Comparison of ENCODE assay signal across 10 mouse cellular contexts in genomic region chr14:24206314-24206713, GRCm38 (mm10). TPM values are rescaled to one million over a fixed set of nuclear protein-coding genes. Genes with fewer than 3 reads are reported as not detected.
A peak's percentile ranks its signal among the peaks of the same experiment; 100 is the strongest.
DNase-seq lines count a peak whose midpoint lies in the region; ATAC-seq and TF ChIP-seq lines count a peak whose summit lies in the region.
"Had no signal": no experiment of that assay in that cellular context is flagged by ENCODE, and none has a peak within 500 bp of the region (broad histone marks: within the 10 kb centered on the region; RNA-seq: fewer than 3 reads in every experiment).

No protein-coding gene starts in this region.

- H3K4me1 ChIP-seq in lung, embryonic 14.5 days (ENCODE audit: insufficient read depth): peaks cover 6% of the 10 kb centered on the region; the same call in 1 of the 2 replicates
- peaks cover 34% of the 10 kb centered on the region for H3K4me1 ChIP-seq in hindbrain, embryonic 14.5 days (replicated peaks; ENCODE audit: control insufficient read depth, insufficient read depth, low read length)
- peaks cover 37% of the 10 kb centered on the region for H3K4me1 ChIP-seq in stomach, embryonic 14.5 days (ENCODE audit: control insufficient read depth, insufficient read depth, low read length)

- H3K27ac ChIP-seq in lung, embryonic 14.5 days (ENCODE audit: low read depth): no peak overlapping the region; the same call in 1 of the 2 replicates
- peak overlapping the region; percentile 70; the same call in 1 of the 2 replicates for H3K27ac ChIP-seq in hindbrain, embryonic 14.5 days
- H3K27ac ChIP-seq in stomach, embryonic 14.5 days (ENCODE audit: low read length): peak overlapping the region; percentile 15; the same call in 1 of the 2 replicates

- no peak overlapping the region for H3K4me3 ChIP-seq in lung, embryonic 14.5 days (ENCODE audit: low read depth, low read length)
- no peak overlapping the region for H3K4me3 ChIP-seq in hindbrain, embryonic 14.5 days (replicated peaks; ENCODE audit: low read length)
- no peak overlapping the region for H3K4me3 ChIP-seq in stomach, embryonic 14.5 days (ENCODE audit: low read depth, low read length)

- ATAC-seq in lung, embryonic 14.5 days (ENCODE audit: insufficient read depth): no peak
- ATAC-seq in hindbrain, embryonic 14.5 days (ENCODE audit: low FRiP score): no peak
- ATAC-seq in stomach, embryonic 14.5 days (ENCODE audit: insufficient number of reproducible peaks, insufficient read depth, low FRiP score, low read depth): peak; percentile 15; the same call in 1 of the 2 replicates

- H3K36me3 ChIP-seq in lung, embryonic 14.5 days (ENCODE audit: insufficient read depth): no peaks in the 10 kb centered on the region
- H3K36me3 ChIP-seq in hindbrain, embryonic 14.5 days (replicated peaks; ENCODE audit: control insufficient read depth, insufficient read depth): no peaks in the 10 kb centered on the region
- H3K36me3 ChIP-seq in stomach, embryonic 14.5 days (ENCODE audit: control insufficient read depth, insufficient read depth, low read length): no peaks in the 10 kb centered on the region; the same call in 1 of the 2 replicates

- WGBS in lung, embryonic 14.5 days: 24% methylated on average over 9 of the region's 9 CpGs
- 34% methylated on average over 7 of the region's 9 CpGs for WGBS in hindbrain, embryonic 14.5 days
- WGBS in stomach, embryonic 14.5 days: 34% methylated on average over 5 of the region's 9 CpGs

- H3K27me3 ChIP-seq in lung, embryonic 14.5 days (ENCODE audit: insufficient read depth, low read length): no peaks in the 10 kb centered on the region
- no peaks in the 10 kb centered on the region for H3K27me3 ChIP-seq in hindbrain, embryonic 14.5 days (ENCODE audit: control insufficient read depth, insufficient read depth, low read length)
- H3K27me3 ChIP-seq in stomach, embryonic 14.5 days (ENCODE audit: control insufficient read depth, insufficient read depth, low read length): no peaks in the 10 kb centered on the region

- H3K9ac ChIP-seq in lung, embryonic 14.5 days: no peak overlapping the region
- no peak overlapping the region for H3K9ac ChIP-seq in hindbrain, embryonic 14.5 days
- H3K9ac ChIP-seq in stomach, embryonic 14.5 days (replicated peaks; ENCODE audit: low read depth, low read length): no peak overlapping the region

- no peaks in the 10 kb centered on the region for H3K9me3 ChIP-seq in lung, embryonic 14.5 days (ENCODE audit: low read depth, low read length)
- no peaks in the 10 kb centered on the region for H3K9me3 ChIP-seq in hindbrain, embryonic 14.5 days (ENCODE audit: control insufficient read depth, low read length)
- H3K9me3 ChIP-seq in stomach, embryonic 14.5 days (ENCODE audit: control insufficient read depth, low read depth, low read length): no peaks in the 10 kb centered on the region

- peak; percentile 35; the same call in 1 of the 2 replicates for TF ChIP-seq CTCF in lung, embryonic 14.5 days (IDR thresholded peaks at IDR 0.05; ENCODE audit: low read depth)

- H3K4me2 ChIP-seq in lung, embryonic 14.5 days: no peak overlapping the region
- no peak overlapping the region for H3K4me2 ChIP-seq in hindbrain, embryonic 14.5 days (replicated peaks)
- H3K4me2 ChIP-seq in stomach, embryonic 14.5 days (replicated peaks; ENCODE audit: low read depth, low read length): no peak overlapping the region

- DNase-seq in adrenal gland, adult (ENCODE audit: inconsistent age in 2 of 2, low spot score in 1 of 2): peak; percentile 71 to 82
- DNase-seq in adrenal gland, postnatal 4 days (ENCODE audit: low spot score in 2 of 2): no peak
- DNase-seq in lung, embryonic 14.5 days: peak; percentile 21
- no peak for DNase-seq in lung, postnatal 4 days
- DNase-seq in hindbrain, embryonic 14.5 days (ENCODE audit: low spot score): no peak
- no peak for DNase-seq in gastrocnemius, postnatal 10 days
- no peak for DNase-seq in urinary bladder, postnatal 14 days (ENCODE audit: low spot score)
- DNase-seq: cerebellum, adult 8-10 months; gastrocnemius, postnatal 14 days had no signal

RNA-seq across cellular contexts. Expression of gene Dlg5, which starts 39.4 kb away (rescaled TPM):
- total RNA-seq in adrenal gland, postnatal 4 days (2021): 10 to 100 TPM; 64.4 to 70.4 TPM
- polyA plus RNA-seq in lung, embryonic 14.5 days (2014; fragmentation: Nextera tagmentation; extraction: Ambion mirVana): 25.8 and 28.9 TPM in 2 replicates
- 32.5 TPM in 2 replicates for polyA plus RNA-seq in hindbrain, embryonic 14.5 days (2014; fragmentation: Nextera tagmentation; extraction: Ambion mirVana)
- 31.5 and 33.6 TPM in 2 replicates for polyA plus RNA-seq in stomach, embryonic 14.5 days (2014; fragmentation: Nextera tagmentation; extraction: Ambion mirVana)
- total RNA-seq in gastrocnemius, postnatal 10 days (2021): 10 to 100 TPM; 11.7 to 19.0 TPM

Comparison
In these comparisons a context has a peak if more than half of its experiments do, and no peak if none do; other contexts are left out.
1. DNase-seq: peak in adrenal gland, adult (2 of 2) and lung, embryonic 14.5 days (single experiment); none in adrenal gland, postnatal 4 days (0 of 2), lung, postnatal 4 days (0 of 2), hindbrain, embryonic 14.5 days (single experiment), gastrocnemius, postnatal 10 days (single experiment) and urinary bladder, postnatal 14 days (single experiment).